Mouse (Mus musculus): ENCODE data around the gene 1810024B03Rik. TPM values are rescaled to one million over a fixed set of nuclear protein-coding genes. Genes with fewer than 3 reads are reported as not detected.

1810024B03Rik gene
- total and polyA plus RNA-seq, 3 experiments = 0.77 to 1.2 (median 0.93) TPM

DNA sequence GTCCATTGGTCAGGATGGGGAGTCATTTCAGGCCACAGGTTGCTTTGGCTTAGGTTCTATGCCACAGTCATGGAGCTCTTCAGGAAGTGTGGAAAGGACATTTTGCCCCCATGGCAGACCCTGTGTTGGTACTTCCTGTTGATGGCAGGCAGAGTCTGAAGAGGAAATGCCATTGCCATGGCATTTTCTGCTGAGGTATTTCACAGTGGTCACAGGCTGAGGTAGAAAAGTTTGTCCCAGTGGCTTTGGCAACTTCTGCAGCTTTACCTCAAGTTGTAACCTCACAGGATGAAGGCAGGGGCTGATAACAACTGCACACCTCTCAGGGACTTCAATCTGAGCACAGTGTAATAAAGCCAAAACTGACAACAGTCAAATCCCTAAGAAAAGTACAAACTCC lies 18.5 kb downstream of the 1810024B03Rik start:
- Histone ChIP-seq H3K4me3 (replicated peaks in 1 of 3; ENCODE audit: low read depth in 2 of 3, low read length in 2 of 3, poor library complexity in 1 of 3) (no peak overlapping the region), H3K9me3 (replicated peaks; ENCODE audit: low read length) (no peaks in the 10 kb centered on the region), H3K9ac (ENCODE audit: insufficient read depth, low read depth) (no peak overlapping the region), H3K27ac (ENCODE audit: insufficient read depth, low read depth) (no peak overlapping the region), H3K4me1 (ENCODE audit: control insufficient read depth in 1 of 2, insufficient read depth in 2 of 2) (peaks cover 3 to 10% of the 10 kb centered on the region in 2 experiments; a peak in 1 of 4 replicates), H3K4me2 (ENCODE audit: insufficient read depth, low read depth, poor library complexity, severe bottlenecking) (no peak overlapping the region), H3K36me3 (replicated peaks in 1 of 2; ENCODE audit: control insufficient read depth in 1 of 2, insufficient read depth in 1 of 2, low read length in 1 of 2) (no peaks in the 10 kb centered on the region), H3K27me3 (replicated peaks) (no peaks in the 10 kb centered on the region), H3K79me2 (replicated peaks; ENCODE audit: control insufficient read depth, extremely low read depth, insufficient read depth, poor library complexity, severe bottlenecking) (no peaks in the 10 kb centered on the region)
- in situ Hi-C loops (cut with MboI; ENCODE audit: low pct_ligation_motif_present, low pct_unique_long_range_greater_than_20kb, low sequenced_read_pairs) (no loop called here), dilution Hi-C loops (cut with MboI; ENCODE audit: extremely low pct_ligation_motif_present, extremely low pct_unique_long_range_greater_than_20kb, low sequenced_read_pairs) (no loop called here)
- DNase-seq (ENCODE audit: extremely low read depth) = no peak
- no peak for TF ChIP-seq UBTF (IDR thresholded peaks at IDR 0.05; ENCODE audit: low read depth, low read length)
- TF ChIP-seq RCOR1 (conservative IDR thresholded peaks at IDR 0.05; ENCODE audit: low read depth, low read length) = no peak
- TF ChIP-seq NELFE (IDR thresholded peaks at IDR 0.05; ENCODE audit: low read depth, low read length) = no peak
- TF ChIP-seq POLR2A (IDR thresholded peaks at IDR 0.05; ENCODE audit: low read depth, low read length) = no peak
- TF ChIP-seq CHD2 (IDR thresholded peaks at IDR 0.05; ENCODE audit: low read length) = no peak
- no peak for TF ChIP-seq JUND (conservative IDR thresholded peaks at IDR 0.05; ENCODE audit: low read depth, low read length)
- no peak for TF ChIP-seq MXI1 (IDR thresholded peaks at IDR 0.05; ENCODE audit: low read depth, low read length)
- TF ChIP-seq E2F4 (IDR thresholded peaks at IDR 0.05; ENCODE audit: insufficient replicate concordance, low read depth, low read length) = no peak
- no peak for TF ChIP-seq CTCF (conservative IDR thresholded peaks at IDR 0.05 in 1 of 2, IDR thresholded peaks at IDR 0.05 in 1 of 2; ENCODE audit: low read depth in 2 of 2, low read length in 2 of 2)

DNA sequence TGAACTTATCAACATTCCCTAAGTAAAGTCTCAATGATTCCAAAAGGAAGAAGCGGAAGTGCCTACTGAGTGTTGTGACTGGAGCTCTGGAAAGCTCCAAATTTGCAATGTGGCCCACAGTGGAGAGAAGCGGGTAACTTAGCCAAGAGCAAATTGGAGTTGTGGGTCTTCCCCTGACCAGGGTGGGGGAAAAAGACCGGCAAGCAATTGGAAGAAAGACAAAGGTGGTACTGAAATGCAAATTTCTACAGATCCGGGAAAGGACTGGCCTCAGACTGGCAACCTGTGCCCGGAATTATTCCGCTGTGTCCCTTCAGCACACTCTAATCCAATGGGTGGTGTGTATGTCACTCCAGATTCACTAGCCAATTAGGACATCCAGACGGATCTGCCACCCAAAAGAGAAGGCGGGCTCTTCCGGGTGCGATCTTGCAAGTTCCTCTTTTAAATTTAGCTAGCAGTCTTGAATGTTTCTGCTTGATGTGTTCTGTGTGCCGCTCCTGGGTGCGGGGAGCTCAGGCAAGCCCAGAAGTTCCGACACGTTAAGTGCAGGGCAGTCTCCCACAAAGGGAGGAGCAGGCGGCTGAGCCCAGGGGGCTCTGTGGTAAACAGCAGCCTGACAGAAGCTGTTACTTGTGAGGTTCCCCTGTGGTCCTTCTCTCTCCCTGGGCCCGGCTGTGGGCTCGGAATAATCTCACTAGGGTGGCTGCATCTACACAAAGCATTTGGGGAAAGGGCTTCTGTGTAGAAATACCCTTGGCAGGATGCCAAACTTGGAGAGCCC lies 25.3 kb downstream of the 1810024B03Rik start:
- dilution Hi-C loops (cut with MboI; ENCODE audit: extremely low pct_ligation_motif_present, extremely low pct_unique_long_range_greater_than_20kb, low sequenced_read_pairs) (no loop called here), in situ Hi-C loops (cut with MboI; ENCODE audit: low pct_ligation_motif_present, low pct_unique_long_range_greater_than_20kb, low sequenced_read_pairs) (no loop called here)
- no peaks in the 10 kb centered on the region for H3K9me3 ChIP-seq (replicated peaks; ENCODE audit: low read length)
- peak overlapping the region; percentile 80 for H3K9ac ChIP-seq (ENCODE audit: insufficient read depth, low read depth)
- peak; percentile 98 for DNase-seq (ENCODE audit: extremely low read depth)
- H3K36me3 ChIP-seq (replicated peaks in 1 of 2; ENCODE audit: control insufficient read depth in 1 of 2, insufficient read depth in 1 of 2, low read length in 1 of 2) = no peaks in the 10 kb centered on the region
- peak overlapping the region; percentile 52 for H3K4me2 ChIP-seq (ENCODE audit: insufficient read depth, low read depth, poor library complexity, severe bottlenecking)
- H3K27me3 ChIP-seq (replicated peaks) = no peaks in the 10 kb centered on the region
- peak overlapping the region; percentile 81 for H3K27ac ChIP-seq (ENCODE audit: insufficient read depth, low read depth)
- H3K4me3 ChIP-seq (replicated peaks in 1 of 3; ENCODE audit: low read depth in 2 of 3, low read length in 2 of 3, poor library complexity in 1 of 3) = peak overlapping the region; percentile 49 to 68 (median 64)
- H3K4me1 ChIP-seq (ENCODE audit: control insufficient read depth in 1 of 2, insufficient read depth in 2 of 2) = peaks cover 5 to 11% of the 10 kb centered on the region in 2 experiments; a peak in 3 of 4 replicates
- no peaks in the 10 kb centered on the region for H3K79me2 ChIP-seq (replicated peaks; ENCODE audit: control insufficient read depth, extremely low read depth, insufficient read depth, poor library complexity, severe bottlenecking)
- TF ChIP-seq KAT2A (IDR thresholded peaks at IDR 0.05; ENCODE audit: insufficient replicate concordance, low read length) = 0 out of 2 replicates have a peak, but pooled peaks have one; percentile 48
- TF ChIP-seq SIN3A (IDR thresholded peaks at IDR 0.05; ENCODE audit: low read length) = peak; percentile 60
- TF ChIP-seq MAX (IDR thresholded peaks at IDR 0.05; ENCODE audit: low read length) = no peak
- TF ChIP-seq SMC3 (IDR thresholded peaks at IDR 0.05; ENCODE audit: low read depth, low read length) = no peak
- peak; percentile 94 for TF ChIP-seq CHD2 (IDR thresholded peaks at IDR 0.05; ENCODE audit: low read length)
- TF ChIP-seq IRF4 (IDR thresholded peaks at IDR 0.05; ENCODE audit: low read depth, low read length) = peak; percentile 77
- peak; percentile 79 for TF ChIP-seq HCFC1 (IDR thresholded peaks at IDR 0.05; ENCODE audit: low read depth, low read length)
- 0 out of 2 replicates have a peak, but pooled peaks have one; percentile 56 for TF ChIP-seq MAZ (IDR thresholded peaks at IDR 0.05; ENCODE audit: low read depth, low read length)
- TF ChIP-seq UBTF (IDR thresholded peaks at IDR 0.05; ENCODE audit: low read depth, low read length) = no peak
- TF ChIP-seq JUND (conservative IDR thresholded peaks at IDR 0.05; ENCODE audit: low read depth, low read length) = no peak; the same call in 1 of the 2 replicates
- no peak for TF ChIP-seq CHD1 (IDR thresholded peaks at IDR 0.05; ENCODE audit: low read depth, low read length)
- TF ChIP-seq NRF1 (IDR thresholded peaks at IDR 0.05; ENCODE audit: low read depth, low read length) = 0 out of 2 replicates have a peak, but pooled peaks have one; percentile 34
- TF ChIP-seq ZC3H11A (IDR thresholded peaks at IDR 0.05; ENCODE audit: low read depth, low read length) = no peak
- no peak; the same call in 1 of the 2 replicates for TF ChIP-seq MXI1 (IDR thresholded peaks at IDR 0.05; ENCODE audit: low read depth, low read length)
- TF ChIP-seq ELF1 (IDR thresholded peaks at IDR 0.05; ENCODE audit: low read depth, low read length) = peak; percentile 97
- no peak for TF ChIP-seq RAD21 (IDR thresholded peaks at IDR 0.05; ENCODE audit: low read depth, low read length)
- TF ChIP-seq POLR2A (IDR thresholded peaks at IDR 0.05; ENCODE audit: low read depth, low read length) = peak; percentile 89
- TF ChIP-seq PAX5 (IDR thresholded peaks at IDR 0.05; ENCODE audit: low read length) = no peak
- TF ChIP-seq MAFK (IDR thresholded peaks at IDR 0.05; ENCODE audit: insufficient replicate concordance, low read length) = no peak
- TF ChIP-seq ETS1 (conservative IDR thresholded peaks at IDR 0.05; ENCODE audit: low read depth, low read length) = peak; percentile 28; the same call in 1 of the 2 replicates
- no peak for TF ChIP-seq ZNF384 (IDR thresholded peaks at IDR 0.05; ENCODE audit: low read depth, low read length)
- TF ChIP-seq E2F4 (IDR thresholded peaks at IDR 0.05; ENCODE audit: insufficient replicate concordance, low read depth, low read length) = no peak; the same call in 1 of the 2 replicates
- peak; percentile 97 for TF ChIP-seq TBP (conservative IDR thresholded peaks at IDR 0.05; ENCODE audit: low read depth, low read length)
- TF ChIP-seq ZMIZ1 (IDR thresholded peaks at IDR 0.05; ENCODE audit: low read depth, low read length) = peak; percentile 89
- peak; percentile 59; the same call in 1 of the 2 replicates for TF ChIP-seq MYC (IDR thresholded peaks at IDR 0.05; ENCODE audit: low read depth, low read length)
- TF ChIP-seq USF2 (conservative IDR thresholded peaks at IDR 0.05; ENCODE audit: low read depth, low read length) = no peak
- TF ChIP-seq ZKSCAN1 (IDR thresholded peaks at IDR 0.05; ENCODE audit: borderline replicate concordance, low read depth, low read length) = no peak

Data from CH12.LX (cell line).